Mouse (Mus musculus) brown adipose tissue, adult 24 weeks (tissue): Measurements from ENCODE around the gene Tdrd6. TPM values are rescaled to one million over a fixed set of nuclear protein-coding genes. Genes with fewer than 3 reads are reported as not detected.
A peak's percentile ranks its signal among the peaks of the same experiment; 100 is the strongest.

Experiments used
- H3K27ac ChIP-seq: fragments of 200-500 bp; replicated peaks from 2 replicates; pipeline ENCODE4 v1.5.1; 2012; ENCODE audit warnings: low read depth, mild to moderate bottlenecking, low read length
- H3K4me1 ChIP-seq: fragments of 200-500 bp; 2 replicates; pipeline ENCODE4 v1.6.1; 2012; ENCODE audit warnings: low read length, mixed read lengths; ENCODE audit not compliant: control insufficient read depth, insufficient read depth, insufficient read length
- H3K4me3 ChIP-seq: fragments of 200-500 bp; 2 replicates; pipeline ENCODE4 v1.5.1; 2012; ENCODE audit warnings: low read depth, mild to moderate bottlenecking, low read length, moderate library complexity; ENCODE audit not compliant: insufficient read depth
- polyA plus RNA-seq: library from polyadenylated mRNA; stranded (reverse); fragments of >200 nt; gene quantifications from 2 replicates; pipeline ENCODE4 v1.2.4, GENCODE M21; 2012; ENCODE audit not compliant: missing spikeins, insufficient read depth, insufficient read length

Tdrd6 gene
- polyA plus RNA-seq = not detected in 2 replicates

DNA sequence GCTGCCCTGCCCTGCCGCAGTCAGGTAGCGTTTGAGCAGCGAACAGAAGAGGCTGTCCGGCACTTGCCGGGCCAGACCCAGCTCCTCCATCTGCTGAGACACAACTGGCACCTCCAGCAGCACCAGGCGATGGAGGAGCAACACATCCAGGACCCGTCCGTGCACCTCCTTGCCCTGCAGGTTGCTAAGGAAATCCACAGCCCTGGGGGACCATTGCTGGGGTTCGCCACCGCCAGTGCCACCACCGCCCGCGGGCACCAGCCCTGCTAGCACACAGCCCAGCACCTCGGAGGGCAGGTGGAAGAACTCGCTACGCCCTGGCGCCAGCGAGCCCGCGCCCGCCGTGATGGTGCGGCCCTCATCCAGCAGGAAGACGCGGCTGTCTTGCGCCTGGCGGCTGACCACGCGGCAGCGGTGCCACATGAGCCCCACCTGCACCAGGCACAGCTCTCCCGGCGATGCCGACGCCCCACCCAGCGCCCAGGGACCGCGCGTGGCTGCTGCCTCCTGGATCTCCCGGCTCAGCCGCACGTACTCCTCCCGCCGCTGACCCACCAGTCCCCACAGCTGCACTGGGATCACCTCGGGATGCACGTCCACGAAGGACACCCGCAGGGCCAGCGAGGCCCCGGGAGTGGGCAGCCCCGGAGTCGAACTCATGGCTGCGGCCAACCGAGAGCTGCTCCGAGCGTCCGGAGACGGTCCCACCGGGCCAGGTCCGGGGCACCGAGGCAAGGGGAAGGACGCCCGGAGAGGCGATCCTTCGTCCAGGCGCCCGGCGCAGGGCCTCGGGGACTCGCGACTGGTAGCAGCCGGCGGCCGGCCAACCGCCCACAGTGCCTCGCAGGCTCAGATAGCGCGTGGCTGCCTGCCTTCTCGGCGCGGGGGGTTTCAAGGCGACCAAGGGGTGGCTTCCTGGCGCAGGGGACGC is at the start of gene Tdrd6:
Gene Tdrd6, minus strand, starts transcription at position 804 of the 931 bp plus-strand sequence.
- 0 out of 2 replicates have a peak within 1 kb of the TSS, but pooled peaks have one; percentile 9 for H3K4me3 ChIP-seq
- no peak within 1 kb of the TSS for H3K27ac ChIP-seq
- no peaks in the 10 kb centered on the region; the same call in 1 of the 2 replicates for H3K4me1 ChIP-seq

DNA sequence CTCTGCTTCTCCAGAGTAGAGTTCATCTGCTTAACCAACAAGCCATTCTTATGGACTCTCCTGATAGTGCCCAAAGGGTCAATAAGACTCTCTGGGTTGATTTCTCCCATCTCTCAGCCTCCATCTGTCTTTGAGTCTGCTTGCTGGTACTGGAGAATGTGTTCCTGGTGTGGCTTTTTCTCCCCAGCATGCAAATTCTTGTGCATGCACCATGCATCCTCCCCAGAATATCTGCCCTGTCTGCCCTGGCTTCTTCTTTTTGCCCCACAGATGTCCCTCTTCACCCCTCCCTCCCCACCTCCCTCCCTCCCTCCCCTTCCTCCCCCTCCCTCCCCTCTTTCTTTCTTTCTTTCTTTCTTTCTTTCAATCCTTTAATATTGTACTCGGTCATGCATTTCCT is 47.2 kb upstream of the Tdrd6 start:
- H3K27ac ChIP-seq = no peak overlapping the region
- no peak overlapping the region for H3K4me3 ChIP-seq
- H3K4me1 ChIP-seq = peaks cover 3% of the 10 kb centered on the region; the same call in 1 of the 2 replicates

DNA sequence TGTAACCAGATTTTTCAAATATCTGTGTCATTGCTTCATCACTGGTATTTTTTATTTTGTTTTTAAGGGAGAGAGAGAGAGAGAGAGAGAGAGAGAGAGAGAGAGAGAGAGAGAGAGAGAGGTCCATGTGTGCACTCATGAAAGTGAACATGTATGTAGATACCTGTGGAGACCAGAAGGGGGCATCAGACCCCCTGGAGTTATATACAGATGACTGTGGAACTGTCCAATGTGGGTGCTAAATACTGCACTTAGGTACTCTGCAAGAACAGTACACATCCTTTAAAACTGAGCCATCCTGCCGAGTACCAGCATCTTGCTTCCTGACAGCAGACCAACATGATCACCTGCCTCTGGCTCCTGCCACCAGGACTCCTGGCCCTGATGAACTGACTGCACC is 46.1 kb upstream of the Tdrd6 start:
- Histone ChIP-seq H3K4me1 (peaks cover 3% of the 10 kb centered on the region; the same call in 1 of the 2 replicates), H3K4me3 (no peak overlapping the region), H3K27ac (no peak overlapping the region)

DNA sequence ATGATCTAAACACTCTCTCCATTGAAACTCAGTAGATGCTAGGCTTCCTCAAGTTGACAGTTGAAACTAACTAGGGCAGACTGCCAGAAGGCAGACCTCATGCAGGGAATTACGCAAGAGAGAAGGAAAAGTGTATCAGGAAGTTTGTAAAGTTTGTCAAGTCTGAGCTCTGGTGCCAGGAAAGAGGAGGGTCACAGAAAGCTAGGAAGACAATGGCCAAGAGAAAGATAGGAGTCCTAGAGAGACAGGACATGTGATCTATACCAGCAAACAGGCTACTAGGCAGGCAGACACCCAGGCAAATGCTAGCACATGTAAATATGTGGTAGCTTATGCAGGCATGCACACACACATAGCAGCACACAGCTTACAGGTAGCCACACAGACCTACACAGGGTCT is 45.1 kb upstream of the Tdrd6 start:
- H3K27ac ChIP-seq = no peak overlapping the region

DNA sequence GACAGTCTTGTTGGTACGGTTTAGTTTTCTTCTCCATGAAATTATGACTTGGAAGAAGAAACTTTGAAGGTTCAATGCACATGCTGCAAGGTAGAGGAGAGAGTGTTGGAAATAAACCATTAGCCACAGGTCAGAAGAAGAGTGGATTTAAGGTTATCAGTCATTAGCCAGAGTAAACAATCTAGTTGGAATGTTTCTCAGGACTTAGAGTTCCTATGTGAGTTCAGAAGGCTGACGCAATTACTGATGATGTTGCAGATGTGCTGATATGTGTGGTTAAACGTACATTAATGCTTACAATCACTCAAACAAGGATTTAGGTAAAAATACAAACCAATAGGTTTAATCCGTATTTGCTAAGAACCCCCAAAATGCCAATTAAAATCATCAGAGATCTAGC is 41.8 kb upstream of the Tdrd6 start:
- Histone ChIP-seq H3K4me1 (peaks cover 3% of the 10 kb centered on the region; the same call in 1 of the 2 replicates), H3K4me3 (no peak overlapping the region), H3K27ac (no peak overlapping the region)

More for the DNA sequence above, 45.1 kb upstream of the Tdrd6 start:
- H3K4me1 ChIP-seq = peaks cover 3% of the 10 kb centered on the region; the same call in 1 of the 2 replicates
- H3K4me3 ChIP-seq = no peak overlapping the region

DNA sequence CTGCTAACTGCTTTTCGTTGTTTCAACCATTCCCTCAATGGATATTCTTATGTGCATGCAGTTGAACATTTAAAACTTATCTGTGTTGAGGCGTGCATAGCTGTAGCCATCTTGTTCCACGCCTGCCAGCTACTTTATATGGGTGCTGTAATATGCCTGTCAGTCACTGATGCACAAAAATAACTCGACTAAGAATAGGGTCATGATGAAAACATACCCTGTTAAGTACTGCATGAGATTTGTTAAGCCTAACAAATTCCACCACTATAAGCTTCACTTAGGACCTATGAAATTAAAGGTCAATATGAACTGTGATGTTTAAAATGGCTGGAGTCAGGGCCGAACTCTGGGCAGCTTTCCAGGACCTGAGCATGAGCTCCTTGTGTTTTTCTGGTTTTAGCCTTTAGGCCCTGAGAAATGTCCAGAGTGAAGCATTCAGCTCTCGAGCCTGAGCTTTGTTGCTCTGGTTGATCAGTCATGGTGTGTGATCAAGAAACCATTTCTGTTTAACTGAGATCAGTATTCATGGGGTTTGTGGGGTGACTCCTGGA is 39.1 kb upstream of the Tdrd6 start:
- Histone ChIP-seq H3K27ac (no peak overlapping the region; the same call in 1 of the 2 replicates), H3K4me3 (no peak overlapping the region), H3K4me1 (no peaks in the 10 kb centered on the region)

DNA sequence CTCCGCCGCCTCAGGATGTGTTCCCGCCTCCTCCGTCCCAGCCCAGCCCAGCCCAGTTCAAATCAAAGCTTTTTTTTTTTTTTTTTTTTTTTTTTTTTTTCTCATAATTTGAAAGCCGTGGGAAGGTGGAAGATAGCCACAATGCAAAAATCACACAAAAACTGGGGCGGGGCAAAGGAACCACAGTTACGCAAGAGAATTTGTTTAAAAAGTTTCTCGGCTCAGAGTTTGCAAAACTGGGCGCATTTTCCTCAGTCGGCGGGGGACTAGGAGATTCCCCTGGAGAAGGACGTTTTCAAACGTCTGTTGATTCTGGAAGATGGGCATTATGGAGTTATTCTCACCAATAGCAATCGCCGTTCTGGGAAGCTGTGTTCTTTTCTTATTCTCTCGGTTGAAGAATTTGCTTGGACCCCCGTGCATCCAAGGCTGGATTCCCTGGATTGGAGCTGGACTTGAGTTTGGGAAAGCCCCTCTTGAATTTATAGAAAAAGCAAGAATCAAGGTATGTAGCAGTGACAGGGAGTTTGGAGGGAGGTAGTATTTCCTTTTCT is 37.3 kb upstream of the Tdrd6 start, which contains the start of gene Cyp39a1:
Gene Cyp39a1, plus strand, starts transcription at position 136 of the 554 bp plus-strand sequence.
- Histone ChIP-seq H3K27ac (no peak within 1 kb of the TSS), H3K4me3 (peak within 1 kb of the TSS; percentile 97), H3K4me1 (no peaks in the 10 kb centered on the region)

DNA sequence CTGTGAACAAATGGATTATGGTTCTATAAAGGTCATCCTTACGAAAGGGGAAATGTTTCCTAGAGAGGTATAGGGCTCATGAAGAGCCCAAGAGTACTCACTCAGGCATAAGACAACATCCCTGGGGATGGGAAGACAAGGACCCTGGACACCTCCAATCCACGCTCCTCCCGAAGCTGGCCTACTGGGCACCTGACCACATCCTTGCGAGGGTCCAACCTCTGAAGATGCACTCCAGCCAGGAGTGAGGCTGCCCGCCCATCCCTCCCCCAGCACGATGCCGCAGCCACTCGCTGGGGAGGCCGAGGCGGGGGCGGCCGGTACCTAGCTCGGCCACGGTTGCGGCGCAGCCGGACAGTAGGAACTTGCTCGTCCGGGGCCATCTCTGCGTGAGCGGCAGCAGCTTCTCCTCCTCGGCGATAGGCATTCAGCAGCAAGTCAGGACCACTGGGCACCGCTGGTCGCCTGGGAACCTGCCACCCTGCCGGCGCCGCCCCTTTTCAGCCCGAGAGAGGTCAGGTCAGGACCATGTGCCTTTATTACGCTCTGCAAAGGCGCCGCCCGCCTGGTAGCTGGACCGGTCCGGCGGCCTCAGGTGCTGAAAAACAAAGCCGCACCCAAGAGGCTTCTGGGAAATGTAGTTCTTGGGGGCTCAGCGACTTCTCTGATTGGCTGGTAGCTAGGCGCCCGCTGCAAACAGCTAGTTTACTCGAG is 36.6 kb upstream of the Tdrd6 start, which contains the start of gene Slc25a27:
Gene Slc25a27, minus strand, starts transcription at position 639 of the 714 bp plus-strand sequence.
- peak within 1 kb of the TSS; percentile 97 for H3K4me3 ChIP-seq
- H3K4me1 ChIP-seq = no peaks in the 10 kb centered on the region
- H3K27ac ChIP-seq = no peak within 1 kb of the TSS

DNA sequence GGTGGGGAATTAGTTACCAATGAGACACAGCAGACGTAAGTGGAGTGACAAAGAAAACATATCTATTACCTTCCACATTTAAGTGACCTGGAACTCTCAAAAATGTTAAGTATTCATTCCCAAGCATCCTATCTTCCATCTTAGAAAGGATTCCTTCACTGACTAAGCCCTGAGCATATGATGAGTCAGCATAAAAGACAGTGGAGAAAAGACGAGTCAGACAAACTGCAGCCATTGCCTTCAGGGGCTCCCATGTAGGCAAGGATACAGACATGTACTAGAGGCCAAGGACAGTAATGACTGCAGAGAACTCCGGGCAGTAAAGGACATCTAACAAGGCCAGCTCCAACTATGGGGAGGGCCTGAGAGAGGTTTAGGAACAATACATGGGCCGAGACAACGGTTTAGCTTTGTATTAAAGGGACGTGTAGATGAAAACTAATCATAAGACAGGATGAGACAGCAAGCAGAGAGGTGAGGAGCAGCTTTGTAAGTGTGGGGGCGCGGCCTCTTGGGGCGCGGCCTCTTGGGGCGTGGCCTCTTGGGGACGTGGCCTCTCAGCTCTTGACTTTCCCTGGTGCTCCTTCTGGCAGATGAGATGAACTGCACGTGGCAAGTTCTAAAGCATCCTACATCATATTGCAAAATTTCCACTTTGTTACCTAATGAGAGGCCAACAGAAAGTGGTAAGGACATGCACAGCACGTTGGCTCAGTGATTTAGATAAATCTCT is 21.4 kb upstream of the Tdrd6 start:
- H3K27ac ChIP-seq = no peak overlapping the region
- H3K4me1 ChIP-seq = no peaks in the 10 kb centered on the region
- no peak overlapping the region for H3K4me3 ChIP-seq

DNA sequence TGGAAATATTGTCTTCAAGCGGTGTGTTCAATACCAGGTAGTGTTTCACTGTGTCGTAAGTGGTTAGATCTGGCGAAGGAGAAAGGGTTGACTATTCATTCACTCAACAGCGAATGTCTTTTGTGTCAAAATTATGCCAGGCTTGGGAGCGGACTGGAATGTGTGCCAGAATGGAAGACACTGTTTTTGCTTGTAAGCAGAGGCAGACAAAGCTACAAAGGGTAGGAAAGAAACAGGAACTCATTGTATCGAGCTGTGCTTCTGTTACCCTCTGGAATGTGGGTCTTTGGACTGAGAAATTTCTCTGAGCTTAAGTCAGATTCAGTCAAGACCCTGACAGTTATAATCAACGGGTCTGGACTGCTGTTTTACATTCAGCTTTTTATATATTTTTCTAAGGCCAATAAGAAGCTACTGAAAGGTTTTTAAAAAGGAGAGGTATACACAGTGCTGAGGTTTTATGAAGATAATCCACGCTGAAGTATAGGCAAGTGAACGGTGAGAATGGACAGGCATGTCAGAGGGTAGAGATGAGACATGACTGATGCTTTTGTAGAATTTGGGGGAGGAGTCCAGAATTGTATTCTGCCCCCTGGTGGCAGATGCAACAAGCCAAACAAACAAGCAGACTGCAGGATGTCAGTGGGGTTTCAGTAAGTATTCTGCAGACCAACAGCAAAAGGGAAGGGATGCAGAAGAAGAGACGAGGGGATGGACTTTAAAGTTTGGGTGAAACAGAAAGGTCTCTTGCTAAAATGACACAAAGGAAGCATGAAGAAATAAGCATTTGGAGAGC is 19.7 kb upstream of the Tdrd6 start:
- no peak overlapping the region for H3K4me3 ChIP-seq
- no peak overlapping the region for H3K27ac ChIP-seq
- no peaks in the 10 kb centered on the region for H3K4me1 ChIP-seq

DNA sequence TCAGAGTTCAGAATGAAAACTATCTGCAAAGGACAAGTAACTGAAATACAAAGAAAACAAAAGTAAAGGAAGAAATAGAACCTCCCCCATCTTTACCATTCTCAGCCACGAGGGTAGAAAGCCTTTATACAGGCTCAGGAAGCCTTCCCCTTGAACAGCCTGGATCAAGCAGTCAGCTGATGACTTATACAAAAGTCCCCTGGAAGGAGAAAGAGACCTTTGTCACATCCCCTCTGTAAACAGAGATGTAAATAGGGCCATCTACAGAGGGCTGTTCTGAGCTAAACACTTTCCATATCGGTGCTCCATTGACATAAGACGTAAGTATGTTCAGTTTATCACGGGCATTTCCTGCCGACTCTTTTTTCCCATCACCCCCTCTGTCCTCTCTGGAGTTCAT is 16.8 kb upstream of the Tdrd6 start:
- Histone ChIP-seq H3K4me3 (no peak overlapping the region), H3K27ac (no peak overlapping the region), H3K4me1 (no peaks in the 10 kb centered on the region)

DNA sequence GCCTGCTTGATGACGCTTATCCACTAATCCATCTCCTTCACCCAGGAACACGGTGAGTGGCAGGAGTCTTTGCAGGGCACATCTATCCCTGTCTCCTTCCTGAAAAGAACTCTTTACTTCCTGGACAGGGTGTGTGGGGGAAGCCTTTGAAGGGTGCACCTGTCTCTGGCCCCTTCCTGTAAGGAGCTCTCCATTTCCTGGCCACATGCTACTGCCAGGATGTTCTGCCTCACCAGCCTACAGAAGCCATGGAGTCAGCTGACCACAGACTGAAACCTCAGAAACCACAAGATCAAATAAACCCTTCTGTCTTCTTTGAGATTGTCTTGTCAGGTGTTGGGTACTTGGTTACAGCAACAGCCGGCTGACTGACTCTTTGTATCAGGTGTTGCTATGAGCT is 15.0 kb upstream of the Tdrd6 start:
- H3K4me1 ChIP-seq = no peaks in the 10 kb centered on the region
- no peak overlapping the region for H3K27ac ChIP-seq
- no peak overlapping the region for H3K4me3 ChIP-seq

DNA sequence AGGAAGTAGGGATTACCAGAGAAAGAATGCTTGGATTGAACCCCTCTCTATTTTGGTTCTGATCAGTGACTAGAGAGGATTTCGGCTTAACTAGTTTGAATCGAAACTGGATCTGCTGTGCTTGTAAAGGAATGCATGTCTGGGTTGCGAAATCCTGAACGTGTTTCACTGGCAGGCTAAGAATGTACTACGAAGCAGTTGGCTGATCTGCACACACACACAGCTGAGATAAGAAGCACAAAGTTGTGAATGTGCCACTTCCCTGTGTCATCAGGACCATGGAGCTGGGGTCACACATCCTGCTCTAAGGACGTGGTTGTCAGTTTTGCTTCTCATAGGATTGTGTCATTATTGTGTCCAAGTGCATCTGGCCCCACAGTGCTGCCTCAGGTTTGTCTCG is 14.3 kb upstream of the Tdrd6 start:
- no peak overlapping the region for H3K4me3 ChIP-seq
- no peak overlapping the region for H3K27ac ChIP-seq
- no peaks in the 10 kb centered on the region for H3K4me1 ChIP-seq

DNA sequence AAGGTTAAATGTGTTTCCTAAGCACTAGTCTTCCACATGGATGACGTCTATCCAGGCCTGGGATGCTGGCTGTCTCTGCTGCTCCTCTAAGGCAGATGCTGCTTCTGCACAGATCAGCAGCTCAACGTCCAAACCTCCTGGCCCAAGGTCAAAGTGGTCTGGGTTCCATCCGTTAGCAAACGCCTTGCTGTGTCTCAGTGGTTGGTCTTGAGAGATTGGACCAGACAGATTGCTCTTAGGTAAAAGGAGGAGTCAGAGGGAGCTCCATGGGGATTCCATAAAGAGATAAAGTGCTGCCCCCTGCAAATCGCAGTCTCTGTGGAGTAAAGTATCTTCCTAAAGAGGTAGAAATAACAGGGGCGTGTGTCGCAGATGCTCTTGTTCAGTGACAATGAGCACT is 13.1 kb upstream of the Tdrd6 start:
- Histone ChIP-seq H3K4me3 (no peak overlapping the region), H3K27ac (no peak overlapping the region), H3K4me1 (no peaks in the 10 kb centered on the region)
